Mouse (Mus musculus): ENCODE measurements around the gene Sectm1b. TPM values are rescaled to one million over a fixed set of nuclear protein-coding genes. Genes with fewer than 3 reads are reported as not detected.

Sectm1b gene
- polyA plus RNA-seq, 1 experiment from 2014 or later, result 0.23 TPM

DNA sequence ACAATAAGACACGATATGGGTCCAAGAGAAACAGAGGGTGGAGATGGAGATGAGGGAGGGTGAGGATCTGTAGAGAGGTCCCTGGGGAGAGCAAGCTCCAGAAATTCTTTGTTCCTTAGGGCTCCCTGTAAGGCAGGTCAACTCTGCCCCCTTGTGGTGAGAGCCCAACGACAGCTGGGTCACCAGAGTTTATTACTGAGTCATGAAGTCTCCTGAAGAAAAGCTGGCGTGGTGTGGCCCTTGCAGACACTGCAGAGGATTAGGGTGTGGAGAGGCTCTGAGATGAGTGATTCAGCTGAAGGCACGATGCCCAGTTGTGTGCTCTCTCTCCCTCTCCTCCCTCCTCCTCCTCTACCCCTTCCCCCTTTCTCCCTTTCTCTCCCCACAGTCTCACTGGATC lies 22.2 kb downstream of the Sectm1b start:
- Histone ChIP-seq H3K4me2 (ENCODE audit: low read depth, low read length) (no peak overlapping the region), H3K27ac (ENCODE audit: low read depth) (no peak overlapping the region), H3K27me3 (ENCODE audit: insufficient read depth, low read length) (no peaks in the 10 kb centered on the region), H3K4me3 (ENCODE audit: low read depth, low read length) (no peak overlapping the region), H3K9ac (replicated peaks) (no peak overlapping the region), H3K9me3 (ENCODE audit: low read length) (no peaks in the 10 kb centered on the region), H3K4me1 (ENCODE audit: insufficient read depth) (no peaks in the 10 kb centered on the region), H3K36me3 (replicated peaks; ENCODE audit: insufficient read depth, low read length) (no peaks in the 10 kb centered on the region)
- ATAC-seq (peak; percentile 74), DNase-seq (peak; percentile 84)
- TF ChIP-seq EP300 (IDR thresholded peaks at IDR 0.05; ENCODE audit: low read depth) (no peak), CTCF (IDR thresholded peaks at IDR 0.05; ENCODE audit: low read depth) (peak; percentile 87)
- 5% methylated on average over 4 of the region's 4 CpGs for WGBS (ENCODE audit: insufficient replicate concordance)

- 41% methylated on average over 5 of the region's 5 CpGs for WGBS (ENCODE audit: insufficient replicate concordance)
- Histone ChIP-seq H3K4me2 (ENCODE audit: low read depth, low read length) (no peak within 1 kb of the TSS), H3K27ac (ENCODE audit: low read depth) (no peak within 1 kb of the TSS), H3K36me3 (replicated peaks; ENCODE audit: insufficient read depth, low read length) (no peaks in the 10 kb centered on the region), H3K9ac (replicated peaks) (no peak within 1 kb of the TSS), H3K4me3 (ENCODE audit: low read depth, low read length) (no peak within 1 kb of the TSS), H3K9me3 (ENCODE audit: low read length) (no peaks in the 10 kb centered on the region), H3K4me1 (ENCODE audit: insufficient read depth) (no peaks in the 10 kb centered on the region), H3K27me3 (ENCODE audit: insufficient read depth, low read length) (no peaks in the 10 kb centered on the region)
- no peak for ATAC-seq
- TF ChIP-seq EP300 (IDR thresholded peaks at IDR 0.05; ENCODE audit: low read depth) (no peak), CTCF (IDR thresholded peaks at IDR 0.05; ENCODE audit: low read depth) (no peak)
- no peak for DNase-seq
These were observed 24.1 kb downstream of the Sectm1b start, which contains the start of gene Cd7 for GRCm38 (mm10) chr11:121039302-121039701. Gene Cd7 (minus strand): TSS chr11:121039418.

GRCm38 (mm10) chr11:121038366-121039240 lies 24.8 kb downstream of the Sectm1b start:
- no peaks in the 10 kb centered on the region for H3K9me3 ChIP-seq (ENCODE audit: low read length)
- no peak overlapping the region for H3K27ac ChIP-seq (ENCODE audit: low read depth)
- TF ChIP-seq EP300 (IDR thresholded peaks at IDR 0.05; ENCODE audit: low read depth), result no peak
- H3K36me3 ChIP-seq (replicated peaks; ENCODE audit: insufficient read depth, low read length), result no peaks in the 10 kb centered on the region
- H3K4me1 ChIP-seq (ENCODE audit: insufficient read depth), result no peaks in the 10 kb centered on the region
- no peak overlapping the region for H3K4me2 ChIP-seq (ENCODE audit: low read depth, low read length)
- DNase-seq, result no peak
- H3K4me3 ChIP-seq (ENCODE audit: low read depth, low read length), result no peak overlapping the region
- no peak overlapping the region for H3K9ac ChIP-seq (replicated peaks)
- no peaks in the 10 kb centered on the region for H3K27me3 ChIP-seq (ENCODE audit: insufficient read depth, low read length)
- ATAC-seq, result no peak
- WGBS (ENCODE audit: insufficient replicate concordance), result 80% methylated on average over 11 of the region's 11 CpGs

DNA sequence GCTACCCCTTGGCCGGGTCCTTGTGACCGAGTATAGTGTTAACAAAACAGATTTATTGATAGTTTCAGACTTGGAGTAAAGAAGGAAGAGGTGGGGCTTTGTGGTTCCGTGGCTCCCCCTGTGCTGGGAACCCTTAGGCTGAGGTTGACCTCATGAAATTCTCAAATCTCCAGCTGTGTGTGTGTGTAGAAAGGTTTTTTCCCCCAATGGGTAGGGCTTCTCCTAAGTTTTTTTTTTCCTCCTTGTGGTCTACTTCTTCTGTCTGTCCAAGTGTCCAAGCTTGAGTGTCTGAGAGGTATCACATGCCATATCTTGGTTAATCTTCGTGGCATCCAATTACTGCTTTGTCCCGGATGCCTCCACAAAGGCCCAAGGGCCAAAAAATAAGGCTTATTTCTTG lies 30.3 kb downstream of the Sectm1b start:
- H3K4me2 ChIP-seq (ENCODE audit: low read depth, low read length), result no peak overlapping the region
- H3K27me3 ChIP-seq (ENCODE audit: insufficient read depth, low read length), result no peaks in the 10 kb centered on the region
- ATAC-seq (no peak), DNase-seq (no peak)
- no peak overlapping the region for H3K9ac ChIP-seq (replicated peaks)
- no peaks in the 10 kb centered on the region for H3K9me3 ChIP-seq (ENCODE audit: low read length)
- 53% methylated on average over 5 of the region's 5 CpGs for whole genome bisulfite sequencing (ENCODE audit: insufficient replicate concordance)
- no peaks in the 10 kb centered on the region for H3K36me3 ChIP-seq (replicated peaks; ENCODE audit: insufficient read depth, low read length)
- H3K4me3 ChIP-seq (ENCODE audit: low read depth, low read length), result no peak overlapping the region
- no peak overlapping the region for H3K27ac ChIP-seq (ENCODE audit: low read depth)
- no peaks in the 10 kb centered on the region for H3K4me1 ChIP-seq (ENCODE audit: insufficient read depth)
- no peak for TF ChIP-seq CTCF (IDR thresholded peaks at IDR 0.05; ENCODE audit: low read depth)
- no peak for TF ChIP-seq EP300 (IDR thresholded peaks at IDR 0.05; ENCODE audit: low read depth)

- H3K9me3 ChIP-seq (ENCODE audit: low read length), result no peaks in the 10 kb centered on the region
- no peak overlapping the region for H3K9ac ChIP-seq (replicated peaks)
- H3K4me1 ChIP-seq (ENCODE audit: insufficient read depth), result no peaks in the 10 kb centered on the region
- WGBS (ENCODE audit: insufficient replicate concordance), result 50% methylated on average over 7 of the region's 7 CpGs
- H3K4me2 ChIP-seq (ENCODE audit: low read depth, low read length), result no peak overlapping the region
- no peak for DNase-seq
- no peak for TF ChIP-seq EP300 (IDR thresholded peaks at IDR 0.05; ENCODE audit: low read depth)
- no peak for TF ChIP-seq CTCF (IDR thresholded peaks at IDR 0.05; ENCODE audit: low read depth)
- H3K4me3 ChIP-seq (ENCODE audit: low read depth, low read length), result no peak overlapping the region
- H3K27ac ChIP-seq (ENCODE audit: low read depth), result no peak overlapping the region
- H3K36me3 ChIP-seq (replicated peaks; ENCODE audit: insufficient read depth, low read length), result no peaks in the 10 kb centered on the region
- H3K27me3 ChIP-seq (ENCODE audit: insufficient read depth, low read length), result no peaks in the 10 kb centered on the region
- ATAC-seq, result 0 out of 2 replicates have a peak, but pooled peaks have one; percentile 21
These were observed 36.1 kb downstream of the Sectm1b start for GRCm38 (mm10) chr11:121027259-121027658.

GRCm38 (mm10) chr11:121024163-121024562 lies 39.2 kb downstream of the Sectm1b start:
- no peak overlapping the region for H3K4me3 ChIP-seq (ENCODE audit: low read depth, low read length)
- WGBS (ENCODE audit: insufficient replicate concordance), result 29% methylated on average over 6 of the region's 6 CpGs
- TF ChIP-seq EP300 (IDR thresholded peaks at IDR 0.05; ENCODE audit: low read depth), result no peak
- TF ChIP-seq CTCF (IDR thresholded peaks at IDR 0.05; ENCODE audit: low read depth), result no peak
- no peak overlapping the region for H3K27ac ChIP-seq (ENCODE audit: low read depth)
- ATAC-seq (no peak), DNase-seq (no peak)
- no peaks in the 10 kb centered on the region for H3K27me3 ChIP-seq (ENCODE audit: insufficient read depth, low read length)
- H3K9me3 ChIP-seq (ENCODE audit: low read length), result no peaks in the 10 kb centered on the region
- H3K36me3 ChIP-seq (replicated peaks; ENCODE audit: insufficient read depth, low read length), result no peaks in the 10 kb centered on the region
- H3K4me1 ChIP-seq (ENCODE audit: insufficient read depth), result no peaks in the 10 kb centered on the region
- H3K4me2 ChIP-seq (ENCODE audit: low read depth, low read length), result no peak overlapping the region
- H3K9ac ChIP-seq (replicated peaks), result no peak overlapping the region

Data from liver, postnatal 0 days (tissue).